Mouse (Mus musculus) liver, embryonic 14.5 days (tissue): ENCODE results near the gene Igf1r.

Experiments
- CTCF ChIP-seq: IDR thresholded peaks from 2 replicates; pipeline ENCODE4 v1.5.1; 2016; ENCODE audit warnings: antibody characterized with exemption, low read depth, control low read depth
- EP300 ChIP-seq: IDR thresholded peaks from 2 replicates; pipeline ENCODE4 v1.6.1; 2016; ENCODE audit warnings: antibody characterized with exemption, low read depth

DNA sequence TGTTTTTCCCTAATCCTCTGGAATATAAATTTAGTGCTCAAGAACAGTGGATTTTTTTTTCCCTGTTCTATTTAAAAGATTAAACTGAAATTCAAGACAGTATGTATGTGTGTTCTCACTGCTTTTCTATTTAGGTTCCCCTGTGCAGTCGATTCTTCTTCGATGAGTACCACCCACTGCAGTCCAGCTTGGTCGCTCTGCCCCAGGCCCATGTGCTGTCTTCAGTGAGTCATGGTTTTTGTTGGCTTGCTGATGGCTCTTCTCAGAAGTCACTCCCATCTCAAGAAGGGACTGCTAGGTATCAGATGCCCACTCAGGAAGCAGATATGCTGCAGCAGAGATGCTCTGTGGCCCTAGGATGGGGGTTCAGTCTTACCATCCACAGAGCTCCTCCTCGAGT, 95.9 kb downstream of the Igf1r start:
- TF ChIP-seq EP300, result no peak
- TF ChIP-seq CTCF, result no peak
